In genomic region chr5:30930846-30931245, GRCm38 (mm10) we compare ENCODE assay signal across 20 mouse cellular contexts. TPM values are rescaled to one million over a fixed set of nuclear protein-coding genes. Genes with fewer than 3 reads are reported as not detected.
DNase-seq lines count a peak whose midpoint lies in the region; ATAC-seq lines count a peak whose summit lies in the region.
"Had no signal": no experiment of that assay in that cellular context is flagged by ENCODE, and none has a peak within 500 bp of the region (broad histone marks: within the 10 kb centered on the region; RNA-seq: fewer than 3 reads in every experiment).

No protein-coding gene starts in this region.

- no peak overlapping the region for H3K27ac ChIP-seq in embryonic facial prominence, embryonic 14.5 days (replicated peaks; ENCODE audit: low read depth, low read length)
- H3K27ac ChIP-seq in embryonic facial prominence, embryonic 10.5 days (replicated peaks): no peak overlapping the region
- H3K27ac ChIP-seq in kidney, embryonic 16.5 days (ENCODE audit: low read length): no peak overlapping the region
- H3K27ac ChIP-seq: heart, adult 2 months; hindbrain, embryonic 14.5 days; kidney, postnatal 0 days; limb, embryonic 12.5 days; lung, embryonic 15.5 days; midbrain, embryonic 10.5 days; midbrain, embryonic 15.5 days had no signal

- H3K36me3 ChIP-seq in embryonic facial prominence, embryonic 14.5 days (ENCODE audit: control insufficient read depth, insufficient read depth, low read length): no peaks in the 10 kb centered on the region
- H3K36me3 ChIP-seq in embryonic facial prominence, embryonic 10.5 days (replicated peaks): no peaks in the 10 kb centered on the region
- H3K36me3 ChIP-seq in kidney, embryonic 16.5 days (ENCODE audit: insufficient read depth, low read length): no peaks in the 10 kb centered on the region
- H3K36me3 ChIP-seq: heart, embryonic 12.5 days; limb, embryonic 12.5 days; lung, embryonic 15.5 days; midbrain, embryonic 10.5 days; midbrain, embryonic 15.5 days had no signal

- 93% methylated on average over 5 of the region's 6 CpGs for WGBS in embryonic facial prominence, embryonic 14.5 days
- WGBS in embryonic facial prominence, embryonic 10.5 days: 88% methylated on average over 6 of the region's 6 CpGs
- 81% methylated on average over 6 of the region's 6 CpGs for WGBS in kidney, embryonic 16.5 days

- peak; percentile 24; the same call in 1 of the 2 replicates for ATAC-seq in embryonic facial prominence, embryonic 14.5 days (ENCODE audit: low read depth)
- ATAC-seq in kidney, embryonic 16.5 days (ENCODE audit: low FRiP score, low TSS enrichment): no peak
- ATAC-seq: inflammation-experienced regulatory T-cells, adult 6 months; midbrain, embryonic 15.5 days had no signal

- H3K4me3 ChIP-seq in embryonic facial prominence, embryonic 14.5 days (ENCODE audit: low read depth, low read length): no peak overlapping the region
- no peak overlapping the region for H3K4me3 ChIP-seq in embryonic facial prominence, embryonic 10.5 days
- no peak overlapping the region for H3K4me3 ChIP-seq in kidney, embryonic 16.5 days (ENCODE audit: low read length)
- H3K4me3 ChIP-seq: heart, adult 2 months; heart, embryonic 12.5 days; limb, embryonic 12.5 days; lung, embryonic 15.5 days; midbrain, embryonic 10.5 days; midbrain, embryonic 15.5 days had no signal

- no peak overlapping the region for H3K4me2 ChIP-seq in embryonic facial prominence, embryonic 14.5 days (ENCODE audit: low read depth, low read length)
- H3K4me2 ChIP-seq in kidney, embryonic 16.5 days (replicated peaks; ENCODE audit: low read depth, low read length): no peak overlapping the region
- H3K4me2 ChIP-seq: heart, embryonic 12.5 days; hindbrain, embryonic 14.5 days; limb, embryonic 12.5 days; liver, embryonic 11.5 days; lung, embryonic 15.5 days; midbrain, embryonic 15.5 days had no signal

- peak; percentile 17 for DNase-seq in cerebellum, adult 8-10 months
- DNase-seq in cerebellum, adult 11 months: no peak
- DNase-seq in embryonic facial prominence, embryonic 14.5 days (ENCODE audit: low spot score): no peak
- DNase-seq in embryonic facial prominence, embryonic 10.5 days (ENCODE audit: low spot score): no peak
- DNase-seq in kidney, postnatal 10 days: peak; percentile 15
- DNase-seq in embryo, embryonic 10 days (ENCODE audit: low spot score): no peak
- DNase-seq: adrenal gland, adult 8-10 months; thymus, adult 18-20 months had no signal

- H3K27me3 ChIP-seq in embryonic facial prominence, embryonic 14.5 days (replicated peaks; ENCODE audit: control insufficient read depth, insufficient read depth, low read length): no peaks in the 10 kb centered on the region
- no peaks in the 10 kb centered on the region; the same call in 1 of the 2 replicates for H3K27me3 ChIP-seq in embryonic facial prominence, embryonic 10.5 days (replicated peaks; ENCODE audit: low read depth, poor library complexity, severe bottlenecking)
- no peaks in the 10 kb centered on the region for H3K27me3 ChIP-seq in kidney, embryonic 16.5 days (ENCODE audit: insufficient read depth, low read length)
- H3K27me3 ChIP-seq: limb, embryonic 12.5 days; lung, embryonic 15.5 days; midbrain, embryonic 15.5 days had no signal

- no peak overlapping the region for H3K9ac ChIP-seq in embryonic facial prominence, embryonic 14.5 days (ENCODE audit: low read depth, low read length)
- H3K9ac ChIP-seq in kidney, embryonic 16.5 days (replicated peaks; ENCODE audit: low read length): no peak overlapping the region
- H3K9ac ChIP-seq: hindbrain, embryonic 14.5 days; limb, embryonic 12.5 days; lung, embryonic 15.5 days; midbrain, embryonic 15.5 days had no signal

- H3K4me1 ChIP-seq in embryonic facial prominence, embryonic 14.5 days (ENCODE audit: control insufficient read depth, insufficient read depth, low read length): no peaks in the 10 kb centered on the region
- H3K4me1 ChIP-seq in embryonic facial prominence, embryonic 10.5 days: peaks cover 7% of the 10 kb centered on the region; the same call in 1 of the 2 replicates
- 0 out of 2 replicates have a peak, but pooled peaks cover 3% of the 10 kb centered on the region for H3K4me1 ChIP-seq in kidney, embryonic 16.5 days (ENCODE audit: insufficient read depth, low read length)
- H3K4me1 ChIP-seq: lung, embryonic 15.5 days; midbrain, embryonic 15.5 days had no signal

- no peaks in the 10 kb centered on the region for H3K9me3 ChIP-seq in embryonic facial prominence, embryonic 14.5 days (ENCODE audit: control insufficient read depth, low read length)
- no peaks in the 10 kb centered on the region for H3K9me3 ChIP-seq in embryonic facial prominence, embryonic 10.5 days
- H3K9me3 ChIP-seq in kidney, embryonic 16.5 days (ENCODE audit: low read length): no peaks in the 10 kb centered on the region
- H3K9me3 ChIP-seq: G1E; heart, embryonic 12.5 days; limb, embryonic 12.5 days; lung, embryonic 15.5 days; midbrain, embryonic 10.5 days; midbrain, embryonic 15.5 days had no signal

RNA-seq across cellular contexts. Expression of gene Khk, which starts 9.6 kb away (rescaled TPM):
- 22.1 and 24.7 TPM in 2 replicates for polyA plus RNA-seq in embryonic facial prominence, embryonic 14.5 days (2014; fragmentation: Nextera tagmentation; extraction: Ambion mirVana)
- polyA plus RNA-seq in embryonic facial prominence, embryonic 10.5 days (2016; fragmentation: Nextera tagmentation; extraction: Ambion mirVana): 8.1 and 9.9 TPM in 2 replicates
- polyA plus RNA-seq in kidney, embryonic 16.5 days (2015; fragmentation: Nextera tagmentation; extraction: Ambion mirVana): 38.8 and 41.4 TPM in 2 replicates

RNA-seq across cellular contexts. Expression of gene Cgref1, which starts 14.5 kb away (rescaled TPM):
- polyA plus RNA-seq in embryonic facial prominence, embryonic 14.5 days (2014; fragmentation: Nextera tagmentation; extraction: Ambion mirVana): 30.9 and 51.1 TPM in 2 replicates
- 2.2 and 3.2 TPM in 2 replicates for polyA plus RNA-seq in embryonic facial prominence, embryonic 10.5 days (2016; fragmentation: Nextera tagmentation; extraction: Ambion mirVana)
- polyA plus RNA-seq in kidney, embryonic 16.5 days (2015; fragmentation: Nextera tagmentation; extraction: Ambion mirVana): 17.9 and 20.3 TPM in 2 replicates
- polyA plus RNA-seq: G1E; inflammation-experienced regulatory T-cells, adult 6 months had no signal

RNA-seq across cellular contexts. Expression of gene Emilin1, which starts 17.6 kb away (rescaled TPM):
- 200 and 225 TPM in 2 replicates for polyA plus RNA-seq in embryonic facial prominence, embryonic 14.5 days (2014; fragmentation: Nextera tagmentation; extraction: Ambion mirVana)
- polyA plus RNA-seq in embryonic facial prominence, embryonic 10.5 days (2016; fragmentation: Nextera tagmentation; extraction: Ambion mirVana): 158 and 162 TPM in 2 replicates
- 335 and 366 TPM in 2 replicates for polyA plus RNA-seq in kidney, embryonic 16.5 days (2015; fragmentation: Nextera tagmentation; extraction: Ambion mirVana)

RNA-seq across cellular contexts. Expression of gene Ost4, which starts 23.3 kb away (rescaled TPM):
- polyA plus RNA-seq in embryonic facial prominence, embryonic 14.5 days (2014; fragmentation: Nextera tagmentation; extraction: Ambion mirVana): 507 and 572 TPM in 2 replicates
- polyA plus RNA-seq in embryonic facial prominence, embryonic 10.5 days (2016; fragmentation: Nextera tagmentation; extraction: Ambion mirVana): 399 and 407 TPM in 2 replicates
- 457 and 467 TPM in 2 replicates for polyA plus RNA-seq in kidney, embryonic 16.5 days (2015; fragmentation: Nextera tagmentation; extraction: Ambion mirVana)

RNA-seq across cellular contexts. Expression of gene Preb, which starts 29.3 kb away (rescaled TPM):
- 85.3 and 91.2 TPM in 2 replicates for polyA plus RNA-seq in embryonic facial prominence, embryonic 14.5 days (2014; fragmentation: Nextera tagmentation; extraction: Ambion mirVana)
- 142 and 150 TPM in 2 replicates for polyA plus RNA-seq in embryonic facial prominence, embryonic 10.5 days (2016; fragmentation: Nextera tagmentation; extraction: Ambion mirVana)
- 172 TPM in 2 replicates for polyA plus RNA-seq in kidney, embryonic 16.5 days (2015; fragmentation: Nextera tagmentation; extraction: Ambion mirVana)

Comparison
In these comparisons a context has a peak if more than half of its experiments do, and no peak if none do; other contexts are left out.
1. DNase-seq: peak in cerebellum, adult 8-10 months (single experiment) and kidney, postnatal 10 days (single experiment); none in cerebellum, adult 11 months (single experiment), embryonic facial prominence, embryonic 14.5 days (single experiment), embryonic facial prominence, embryonic 10.5 days (single experiment) and embryo, embryonic 10 days (single experiment).